Mouse (Mus musculus): ENCODE data around the gene Lamc2. TPM values are rescaled to one million over a fixed set of nuclear protein-coding genes. Genes with fewer than 3 reads are reported as not detected.

The Lamc2 gene
- total RNA-seq, 2 experiments from 2014 or later, result 3.8 to 4.4 TPM

- no peak for TF ChIP-seq CTCF (IDR thresholded peaks at IDR 0.05)
- intact Hi-C loops (cut with DNase I), result no loop called here
- no peak for DNase-seq
- no peak overlapping the region for H3K4me3 ChIP-seq
- H3K27ac ChIP-seq, result peak overlapping the region; percentile 38; the same call in 1 of the 2 replicates
Observed at GRCm38 (mm10) chr1:153202195-153202594, 15.9 kb upstream of the Lamc2 start.

GRCm38 (mm10) chr1:153201448-153201847 is 15.2 kb upstream of the Lamc2 start:
- H3K4me3 ChIP-seq, result no peak overlapping the region
- no peak for TF ChIP-seq CTCF (IDR thresholded peaks at IDR 0.05)
- peak overlapping the region; percentile 38 for H3K27ac ChIP-seq
- no peak for DNase-seq
- intact Hi-C loops (cut with DNase I), result no loop called here

DNA sequence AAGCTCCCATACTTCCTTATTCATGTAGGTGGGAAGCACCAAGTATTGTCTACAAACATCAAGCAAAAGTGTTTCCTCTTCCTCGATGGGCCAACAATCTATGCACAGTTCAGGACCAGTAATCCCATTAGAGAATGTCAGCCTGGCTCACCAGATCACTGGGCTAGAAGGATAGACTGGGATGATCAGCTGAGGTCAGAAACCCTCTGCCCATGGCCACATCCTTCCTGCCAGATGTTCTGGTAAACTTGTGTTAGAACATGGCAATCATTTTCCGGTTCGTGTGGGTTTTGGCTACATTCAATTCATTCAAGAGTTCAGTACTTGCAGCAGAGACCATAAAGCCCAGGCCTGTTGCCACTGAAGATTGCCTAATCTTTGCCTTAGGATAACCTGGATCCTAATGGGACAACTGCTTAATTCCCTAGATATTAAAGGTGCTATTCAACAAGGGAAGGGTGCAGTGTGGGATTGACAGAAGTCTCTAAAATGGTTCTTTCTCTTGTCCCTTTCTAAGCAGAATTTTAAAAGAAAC is 11.1 kb upstream of the Lamc2 start:
- Histone ChIP-seq H3K27ac (no peak overlapping the region), H3K4me3 (no peak overlapping the region)
- intact Hi-C loops (cut with DNase I), result no loop called here
- no peak for TF ChIP-seq CTCF (IDR thresholded peaks at IDR 0.05)
- no peak for DNase-seq

DNA sequence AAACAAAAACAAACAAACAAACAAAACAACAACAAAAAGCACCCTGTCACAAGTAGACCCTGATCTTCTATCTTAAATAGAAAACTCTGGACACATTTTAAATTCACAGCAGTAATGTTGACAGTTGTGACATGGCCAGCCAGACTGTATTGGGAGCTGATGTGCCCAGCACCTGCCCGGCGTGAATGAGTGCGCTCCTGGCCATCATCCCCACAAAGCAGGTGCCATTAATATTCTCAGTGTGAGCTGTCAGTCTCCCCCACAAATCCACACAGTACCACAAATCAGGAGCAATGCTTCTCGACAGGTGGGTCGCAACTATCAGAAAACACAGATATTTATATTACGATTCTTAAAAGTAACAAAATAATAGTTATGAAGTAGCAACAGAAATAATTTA is 6.7 kb upstream of the Lamc2 start:
- no peak overlapping the region for H3K27ac ChIP-seq
- intact Hi-C loops (cut with DNase I), result no loop called here
- no peak for DNase-seq
- no peak overlapping the region for H3K4me3 ChIP-seq
- TF ChIP-seq CTCF (IDR thresholded peaks at IDR 0.05), result no peak

- TF ChIP-seq CTCF (IDR thresholded peaks at IDR 0.05), result no peak
- Histone ChIP-seq H3K4me3 (no peak overlapping the region), H3K27ac (no peak overlapping the region; the same call in 1 of the 2 replicates)
- intact Hi-C loops (cut with DNase I), result no loop called here
- no peak for DNase-seq
Observed at GRCm38 (mm10) chr1:153192379-153192778, 6.1 kb upstream of the Lamc2 start.

GRCm38 (mm10) chr1:153191943-153192329 is 5.7 kb upstream of the Lamc2 start:
- TF ChIP-seq CTCF (IDR thresholded peaks at IDR 0.05), result no peak
- peak overlapping the region; percentile 46 for H3K4me3 ChIP-seq
- DNase-seq, result peak; percentile 46
- intact Hi-C loops (cut with DNase I), result no loop called here
- peak overlapping the region; percentile 58; the same call in 1 of the 2 replicates for H3K27ac ChIP-seq

- intact Hi-C loops (cut with DNase I), result no loop called here
- no peak for TF ChIP-seq CTCF (IDR thresholded peaks at IDR 0.05)
Observed at GRCm38 (mm10) chr1:153191237-153191942, 5.1 kb upstream of the Lamc2 start.

DNA sequence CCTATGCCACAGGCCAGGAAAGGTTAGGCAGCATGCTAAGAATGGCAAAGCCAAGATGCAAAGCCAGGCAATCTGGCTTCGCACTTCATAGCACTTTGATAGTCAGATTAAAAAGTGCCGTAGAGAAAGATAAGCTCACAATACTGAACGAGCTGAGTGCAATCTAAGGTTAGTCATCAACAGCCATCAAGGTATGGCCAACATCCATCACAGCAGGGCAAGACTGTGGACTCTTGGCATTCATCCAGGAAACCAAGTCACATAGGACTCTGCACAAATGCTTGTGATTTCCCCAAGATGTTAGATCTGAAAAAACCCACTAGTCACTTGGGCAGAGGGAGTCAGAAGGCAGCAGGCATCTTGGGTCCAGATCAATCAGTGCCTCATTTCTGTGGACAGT is 1.8 kb upstream of the Lamc2 start:
- TF ChIP-seq CTCF (IDR thresholded peaks at IDR 0.05), result no peak
- Histone ChIP-seq H3K4me3 (no peak overlapping the region), H3K27ac (no peak overlapping the region)
- DNase-seq, result no peak
- intact Hi-C loops (cut with DNase I), result no loop called here

More at GRCm38 (mm10) chr1:153191237-153191942, 5.1 kb upstream of the Lamc2 start:
- Histone ChIP-seq H3K4me3 (peak overlapping the region; percentile 46), H3K27ac (peak overlapping the region; percentile 58)
- DNase-seq, result no peak

DNA sequence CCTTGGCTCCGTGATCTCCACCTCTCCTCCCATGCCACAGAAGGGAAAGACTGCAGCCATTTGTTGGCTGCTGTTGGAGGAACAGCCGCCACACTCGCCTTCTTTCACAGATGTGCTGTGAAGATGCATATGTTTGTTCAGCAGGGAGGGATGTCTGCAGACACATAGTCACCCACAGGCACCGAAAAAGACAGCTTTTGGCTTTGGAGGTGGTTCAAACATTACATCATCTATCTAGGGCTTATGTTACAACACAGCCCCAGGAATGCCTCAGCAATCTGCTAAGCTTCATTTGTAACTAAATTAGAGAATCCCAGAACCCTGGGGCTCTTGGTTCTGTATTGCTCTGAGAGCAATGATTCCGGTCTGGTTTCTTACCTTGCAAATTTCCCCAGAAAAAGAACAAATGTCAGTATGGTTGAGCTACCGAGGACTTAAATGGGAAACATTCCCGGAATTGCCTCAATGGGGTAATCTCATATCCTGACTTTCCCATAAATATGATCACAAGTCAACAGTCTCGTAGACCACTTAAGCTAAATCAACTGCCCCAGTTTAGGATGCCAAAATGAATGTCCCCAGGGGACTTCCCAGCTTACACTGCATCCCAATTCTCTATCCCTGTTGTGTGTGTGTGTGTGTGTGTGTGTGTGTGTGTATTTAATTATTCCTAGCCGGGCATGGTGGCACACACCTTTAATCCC is 5.5 kb downstream of the Lamc2 start:
- peak overlapping the region; percentile 61; the same call in 1 of the 2 replicates for H3K27ac ChIP-seq
- no peak overlapping the region for H3K4me3 ChIP-seq
- no peak for TF ChIP-seq CTCF (IDR thresholded peaks at IDR 0.05)
- intact Hi-C loops (cut with DNase I), result no loop called here
- DNase-seq, result no peak

DNA sequence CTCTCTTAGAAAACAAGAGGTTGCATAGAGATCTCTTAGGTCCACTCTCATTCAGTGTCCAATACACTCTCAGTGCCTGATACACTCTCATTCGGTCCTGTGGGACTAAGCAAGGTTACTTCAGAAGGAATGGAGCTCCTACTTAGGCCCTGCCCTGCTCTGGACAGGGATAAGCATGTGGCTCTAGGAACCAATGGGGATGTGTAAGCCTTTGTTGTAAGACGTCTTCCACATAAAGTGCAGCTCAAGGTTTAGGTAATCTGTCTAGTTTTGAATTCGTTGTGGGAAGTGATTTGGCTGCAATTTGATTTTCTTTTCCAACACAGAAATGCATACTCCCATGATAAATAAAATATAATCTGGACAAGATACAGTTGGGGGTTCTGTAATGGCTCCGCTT is 6.1 kb downstream of the Lamc2 start:
- DNase-seq, result no peak
- intact Hi-C loops (cut with DNase I), result no loop called here
- H3K4me3 ChIP-seq, result no peak overlapping the region
- TF ChIP-seq CTCF (IDR thresholded peaks at IDR 0.05), result no peak
- peak overlapping the region; percentile 49; the same call in 1 of the 2 replicates for H3K27ac ChIP-seq

DNA sequence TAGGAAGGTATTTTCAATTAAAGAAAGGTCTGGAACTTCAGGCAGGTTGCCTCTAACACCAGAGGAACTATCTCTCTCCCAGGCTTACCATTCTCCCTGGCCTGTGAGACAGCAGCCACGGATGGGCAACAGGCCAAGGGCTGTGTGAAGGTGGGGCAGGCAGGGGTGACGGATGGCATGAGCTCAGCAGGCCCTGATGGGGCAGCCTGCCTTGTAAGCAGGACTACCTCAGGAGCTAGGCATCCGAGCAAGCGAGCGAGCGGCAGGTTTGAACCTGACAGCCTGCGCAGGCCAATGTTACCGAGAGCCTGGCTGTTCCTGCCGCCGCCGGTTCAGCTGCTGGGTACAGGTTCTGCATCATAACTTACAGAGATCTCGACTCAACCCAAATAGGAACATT is 11.4 kb downstream of the Lamc2 start:
- no peak for TF ChIP-seq CTCF (IDR thresholded peaks at IDR 0.05)
- Histone ChIP-seq H3K27ac (peak overlapping the region; percentile 46; the same call in 1 of the 2 replicates), H3K4me3 (no peak overlapping the region)
- intact Hi-C loops (cut with DNase I), result no loop called here
- peak; percentile 89 for DNase-seq

DNA sequence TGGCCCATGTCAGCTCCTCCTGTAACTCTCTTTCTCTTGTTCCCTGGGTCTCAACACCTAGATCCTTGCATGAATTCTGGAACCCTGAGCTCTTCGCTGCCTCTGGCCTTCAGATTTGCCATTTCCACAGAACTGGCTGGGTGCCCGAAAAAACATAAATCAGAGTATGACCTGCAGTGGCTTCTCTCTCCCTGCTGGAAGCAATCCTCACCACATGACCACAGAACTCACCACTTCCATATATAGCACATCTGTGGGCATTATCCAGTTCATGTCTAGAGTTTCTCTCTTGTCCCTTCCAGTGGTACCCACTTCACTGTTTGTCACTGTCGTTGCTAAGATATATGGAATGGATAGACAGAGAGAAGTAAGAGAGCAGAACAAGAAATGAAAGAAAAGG is 13.0 kb downstream of the Lamc2 start:
- peak; percentile 62 for DNase-seq
- intact Hi-C loops (cut with DNase I), result no loop called here
- Histone ChIP-seq H3K4me3 (no peak overlapping the region), H3K27ac (peak overlapping the region; percentile 32; the same call in 1 of the 2 replicates)
- no peak for TF ChIP-seq CTCF (IDR thresholded peaks at IDR 0.05)

DNA sequence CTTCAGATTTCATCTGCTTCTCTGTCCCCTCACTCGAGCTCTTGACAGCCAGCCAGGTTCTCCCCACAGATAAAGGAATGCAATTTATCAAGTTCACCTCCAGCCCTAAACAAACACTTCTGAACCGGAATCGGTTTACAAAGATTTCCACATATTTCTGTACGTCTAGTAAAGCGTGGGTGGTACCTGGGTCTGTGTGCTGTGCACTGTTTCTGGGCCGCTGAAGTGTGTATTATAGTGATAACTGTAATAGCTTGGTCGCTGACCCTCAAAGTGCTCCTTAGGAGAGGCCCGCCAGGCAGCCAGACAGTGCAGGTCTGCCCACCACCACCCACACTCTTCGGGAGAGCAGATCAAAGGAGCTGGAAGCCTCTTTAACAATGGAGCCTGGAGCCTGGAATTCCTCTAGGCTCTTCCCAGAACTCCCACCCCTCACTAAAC is 13.9 kb downstream of the Lamc2 start:
- intact Hi-C loops (cut with DNase I), result no loop called here
- H3K27ac ChIP-seq, result peak overlapping the region; percentile 56; the same call in 1 of the 2 replicates
- DNase-seq, result no peak
- no peak for TF ChIP-seq CTCF (IDR thresholded peaks at IDR 0.05)
- H3K4me3 ChIP-seq, result no peak overlapping the region
